Mouse (Mus musculus) neutrophil, adult 5-6 weeks (primary cell): ENCODE measurements at regions not wholly inside any gene's neighbourhood (a gene's known extent, or its start where the extent isn't known, plus 50 kb on each side); places are given as distances from the start of the nearest gene placed in this dataset.

Source experiments
- ATAC-seq: fragments of 151-379, 151-347 bp; 2 replicates; pipeline ENCODE4 v1.8.0; 2017; ENCODE audit warnings: mild to moderate bottlenecking, moderate TSS enrichment; ENCODE audit not compliant: insufficient number of reproducible peaks, poor library complexity, low FRiP score, severe bottlenecking; ENCODE audit errors: extremely low read depth

- peak; percentile 47; the same call in 1 of the 2 replicates for ATAC-seq
These were observed 1404.6 kb upstream of the Lrrc6 start for GRCm38 (mm10) chr15:67905279-67905678.

DNA sequence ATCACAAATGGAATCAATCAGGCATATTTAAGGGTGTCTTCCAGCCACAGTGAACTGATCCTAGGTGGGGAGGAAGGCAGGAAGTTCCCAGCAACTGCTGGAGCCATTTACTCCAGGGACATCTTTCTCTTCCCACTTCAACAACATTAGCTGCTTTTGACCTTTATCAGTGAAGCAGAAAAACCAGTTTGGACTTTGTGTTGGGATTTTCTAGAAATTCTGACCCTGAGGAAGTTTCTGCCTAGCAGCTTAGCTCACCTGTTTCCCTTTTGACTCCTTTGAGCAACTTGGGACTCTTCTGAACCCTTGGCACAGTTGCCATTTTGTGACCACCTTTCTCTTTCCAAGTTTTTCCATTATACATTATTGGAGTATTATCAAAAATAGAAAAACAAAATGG, 1403.9 kb upstream of the Lrrc6 start:
- ATAC-seq, result no peak

DNA sequence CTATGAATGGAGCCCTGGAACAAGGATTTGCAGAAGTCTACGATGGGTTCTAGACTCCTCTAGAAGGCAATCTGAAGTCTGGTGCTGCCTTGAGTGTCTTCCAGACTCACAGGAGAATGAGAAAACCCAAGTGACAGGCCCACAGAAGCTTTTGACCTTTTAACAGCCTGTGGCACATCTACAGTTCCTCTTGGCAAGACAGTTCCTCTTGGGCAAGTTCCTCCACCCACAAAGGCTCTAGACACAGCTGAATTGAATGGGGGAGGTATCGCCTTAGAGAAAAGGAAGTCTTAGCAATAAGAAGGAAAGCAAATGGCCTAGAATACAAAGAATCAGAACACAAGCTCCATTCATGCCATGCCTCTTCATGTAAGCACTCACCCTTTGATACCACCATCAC, 1402.3 kb upstream of the Lrrc6 start:
- ATAC-seq, result peak; percentile 93

DNA sequence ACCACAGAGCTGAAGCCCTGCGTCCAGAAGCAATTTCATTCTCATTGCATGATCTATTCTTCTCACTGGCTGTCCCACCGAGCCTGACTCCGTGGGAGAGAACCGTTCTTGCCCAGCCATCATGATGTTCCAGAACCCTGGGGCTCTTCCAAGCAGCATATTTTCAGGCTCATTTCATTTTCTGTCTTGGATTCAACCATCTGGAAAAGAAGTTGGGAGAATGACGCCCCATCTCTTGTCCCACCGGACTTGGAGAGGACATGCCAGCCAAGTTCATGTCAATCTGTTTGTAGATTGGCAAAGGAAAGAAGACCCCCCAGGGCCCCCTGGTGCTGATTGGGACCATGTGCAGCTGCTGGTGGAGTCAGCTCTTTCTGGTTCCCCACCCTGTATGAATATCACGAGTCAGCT, 1400.5 kb upstream of the Lrrc6 start:
- no peak for ATAC-seq

DNA sequence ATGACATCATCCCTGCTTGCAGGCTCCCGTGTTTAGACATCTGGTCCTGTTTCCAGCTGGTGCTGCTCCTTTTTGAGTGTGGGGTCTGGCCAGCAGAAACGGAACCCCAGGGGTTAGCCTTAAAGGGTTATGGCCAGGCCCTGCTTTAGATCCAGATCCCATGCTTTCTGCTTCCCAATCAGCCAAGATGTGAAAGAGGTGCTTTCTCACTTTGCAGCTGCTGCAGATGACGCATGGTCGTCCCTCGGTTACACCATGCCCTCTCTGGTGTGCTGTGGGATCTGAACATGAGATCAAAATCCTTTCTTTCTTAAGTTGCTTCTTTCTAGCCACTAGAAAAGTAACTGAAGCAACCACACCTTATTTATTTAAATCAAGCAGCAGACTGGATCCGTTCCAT, 1399.1 kb upstream of the Lrrc6 start:
- no peak for ATAC-seq

- no peak for ATAC-seq
These were observed 1398.3 kb upstream of the Lrrc6 start for GRCm38 (mm10) chr15:67898959-67899403.

DNA sequence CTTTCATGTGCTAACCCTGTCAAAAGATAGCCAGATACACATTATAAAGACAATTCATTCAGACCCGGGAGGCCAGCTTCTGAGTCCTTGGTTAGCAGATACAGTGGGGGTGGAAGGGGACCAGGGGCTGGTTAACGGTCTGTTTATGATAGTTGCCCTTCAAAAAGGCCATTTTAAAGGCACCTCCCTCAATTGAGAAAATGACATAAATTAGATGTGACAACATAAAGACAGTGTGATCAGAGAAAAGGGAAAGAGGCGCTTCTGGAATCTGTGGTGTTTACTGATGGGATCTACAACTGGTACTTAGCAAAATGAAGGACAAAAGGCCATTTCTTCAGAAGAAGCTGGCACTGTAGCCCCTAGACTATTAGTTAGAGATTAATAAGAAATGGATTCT, 1391.4 kb upstream of the Lrrc6 start:
- ATAC-seq, result no peak

GRCm38 (mm10) chr15:67890612-67891304, 1390.0 kb upstream of the Lrrc6 start:
- ATAC-seq, result no peak

GRCm38 (mm10) chr15:67888548-67888947, 1387.8 kb upstream of the Lrrc6 start:
- ATAC-seq, result no peak

DNA sequence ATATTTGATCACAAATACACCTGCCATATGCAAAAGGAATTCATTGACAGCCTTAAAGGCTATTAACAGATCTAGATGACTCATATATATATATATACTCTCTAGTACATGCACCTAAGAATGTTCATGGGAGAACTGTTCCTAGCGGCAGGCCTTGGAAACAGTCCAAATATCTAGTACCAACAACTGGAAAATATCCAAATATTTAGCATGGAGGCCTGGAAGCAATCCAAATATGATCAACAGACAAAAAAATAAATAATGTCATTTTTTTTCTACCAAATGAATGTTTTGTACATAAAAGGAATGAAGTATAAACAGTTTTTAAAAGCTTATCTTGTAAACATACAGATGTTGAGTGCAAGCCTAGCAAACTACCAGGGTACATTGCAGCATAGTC, 1354.6 kb upstream of the Lrrc6 start:
- ATAC-seq, result no peak

DNA sequence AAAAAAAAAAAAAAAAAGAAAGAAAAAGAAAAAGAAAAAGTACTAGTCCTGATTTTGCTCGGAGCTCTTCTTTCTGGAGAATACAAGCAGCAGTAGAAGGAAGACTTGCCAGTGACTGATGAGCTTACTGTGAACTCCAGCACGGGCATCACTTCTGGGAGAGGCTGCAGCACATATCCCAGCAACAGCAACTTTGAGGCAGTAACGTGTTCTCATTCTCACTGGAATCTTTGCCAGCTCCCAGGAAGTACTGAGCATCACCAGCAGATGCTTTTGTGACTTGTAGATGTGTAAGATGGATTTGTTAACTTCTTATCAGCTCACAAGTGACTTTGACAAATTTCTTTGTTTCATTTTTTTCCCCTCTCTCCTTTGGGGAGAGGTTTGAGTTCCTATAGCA, 1349.4 kb upstream of the Lrrc6 start:
- ATAC-seq, result no peak

DNA sequence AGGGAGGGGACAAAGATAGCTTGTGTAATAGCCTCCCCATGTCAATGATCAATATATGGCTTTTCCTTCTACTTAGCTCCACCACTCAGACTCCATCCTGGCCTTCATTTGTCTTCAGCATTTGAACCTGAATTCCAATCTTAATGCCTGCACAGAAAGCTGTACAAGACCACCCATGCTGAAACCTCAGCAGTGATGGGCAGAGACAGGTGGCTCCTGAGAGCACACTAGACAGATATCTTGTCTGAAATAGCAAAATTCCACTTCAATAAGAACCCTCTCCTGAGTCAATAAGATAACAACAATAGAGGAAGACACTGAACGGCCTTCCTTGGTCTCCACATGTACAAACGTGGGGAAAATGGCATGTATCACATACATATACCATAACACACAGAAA, 1345.0 kb upstream of the Lrrc6 start:
- ATAC-seq, result no peak

- no peak for ATAC-seq
These were observed 1340.0 kb upstream of the Lrrc6 start for GRCm38 (mm10) chr15:67840671-67841070.

- no peak for ATAC-seq
These were observed 1325.2 kb upstream of the Lrrc6 start for GRCm38 (mm10) chr15:67825796-67826484.

DNA sequence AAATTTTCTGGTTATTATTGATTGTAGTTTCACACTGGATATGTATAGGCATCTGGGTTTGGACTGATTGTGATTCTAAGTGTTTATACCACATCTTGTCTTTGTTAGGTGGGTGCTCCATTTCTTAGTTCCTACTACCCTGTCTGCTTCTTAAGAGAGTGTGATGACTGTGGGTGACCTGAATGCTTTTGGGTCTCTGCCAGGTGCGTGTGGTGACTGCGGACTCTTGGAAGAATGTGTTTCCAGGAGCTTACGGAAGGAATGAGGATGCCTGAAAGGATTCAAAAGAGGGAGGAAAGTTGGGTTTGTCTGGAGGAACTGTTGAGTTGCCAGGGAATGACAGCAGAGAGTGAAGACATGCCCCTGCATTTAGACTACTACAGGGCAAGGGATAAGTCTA, 1322.5 kb upstream of the Lrrc6 start:
- ATAC-seq, result no peak

DNA sequence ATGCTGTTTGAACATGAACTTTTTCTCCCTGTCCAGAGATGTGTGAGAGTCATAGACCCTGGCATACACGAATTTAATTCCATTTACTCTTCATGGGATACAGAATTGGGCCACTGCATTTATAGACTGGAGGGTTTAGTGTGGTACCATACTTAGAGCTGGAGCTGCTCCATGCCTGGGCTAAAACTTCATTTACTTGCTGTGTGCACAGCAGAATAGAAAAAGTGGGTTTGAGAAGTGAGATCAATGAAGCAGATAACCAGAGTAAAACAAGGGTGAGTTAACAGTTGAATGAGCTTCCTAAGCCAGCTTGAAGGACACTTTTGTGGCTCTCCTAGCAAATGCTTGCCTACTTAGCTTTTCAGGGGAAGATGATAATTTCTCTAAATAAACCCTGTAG, 1299.2 kb upstream of the Lrrc6 start:
- ATAC-seq, result no peak

GRCm38 (mm10) chr15:67795578-67795977, 1294.9 kb upstream of the Lrrc6 start:
- no peak for ATAC-seq

GRCm38 (mm10) chr15:67792822-67793221, 1292.1 kb upstream of the Lrrc6 start:
- no peak for ATAC-seq

- ATAC-seq, result no peak
These were observed 1287.9 kb upstream of the Lrrc6 start for GRCm38 (mm10) chr15:67788587-67788986.

DNA sequence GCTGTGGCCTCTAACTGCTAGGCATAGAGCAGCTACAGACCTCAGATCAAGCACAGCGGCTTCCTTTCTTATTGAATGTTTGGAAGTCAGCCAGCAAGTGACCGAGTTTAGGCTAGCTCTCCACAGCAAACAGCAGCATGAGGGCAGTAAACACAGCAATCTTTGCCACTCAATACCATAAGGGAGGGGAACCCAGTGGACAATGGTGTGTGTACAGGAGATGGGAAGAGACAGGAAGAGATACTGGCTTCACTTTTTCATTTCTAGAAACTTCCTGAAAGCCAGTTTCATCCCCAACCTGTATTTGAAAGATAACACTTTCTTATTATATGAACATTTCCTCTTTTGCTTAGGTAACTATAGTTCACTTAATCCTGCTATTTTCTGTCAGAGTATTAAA, 1284.9 kb upstream of the Lrrc6 start:
- ATAC-seq, result no peak

DNA sequence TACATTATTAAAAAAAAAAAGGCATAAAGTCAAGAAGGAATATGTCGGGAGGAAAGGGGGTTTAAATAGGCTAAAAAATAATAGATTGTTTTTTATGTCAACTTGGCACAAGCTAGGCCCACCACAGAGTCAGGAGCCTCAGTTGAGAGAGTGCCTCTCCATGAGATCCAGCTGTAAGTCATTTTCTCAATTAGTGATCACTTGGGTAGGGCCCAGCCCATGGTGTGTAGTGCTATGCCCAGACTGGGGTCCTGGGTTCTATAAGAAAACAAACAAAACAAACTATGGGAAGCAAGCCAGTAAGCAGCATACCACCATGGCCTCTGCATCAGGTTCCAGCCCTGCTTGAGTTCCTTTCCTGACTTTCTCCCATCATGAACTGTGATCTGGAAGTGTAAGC, 1283.0 kb upstream of the Lrrc6 start:
- ATAC-seq, result no peak
